Mouse (Mus musculus) heart, embryonic 11.5 days (tissue): ENCODE results near the gene Olfr287. TPM values are rescaled to one million over a fixed set of nuclear protein-coding genes. Genes with fewer than 3 reads are reported as not detected.

Source experiments
- ATAC-seq: fragments of 200-750 bp; cut with Nextera tagmentation; replicated peaks from 2 replicates; pipeline ENCODE4 v1.8.0; 2017; ENCODE audit warnings: moderate library complexity; ENCODE audit not compliant: insufficient number of reproducible peaks, low FRiP score, low TSS enrichment
- H3K27ac ChIP-seq: fragments of 300-500 bp; sonication (generic); 2 replicates; pipeline ENCODE4 v1.5.1; 2014; ENCODE audit warnings: mild to moderate bottlenecking, low read depth, low read length
- H3K27me3 ChIP-seq: fragments of 300-500 bp; sonication (generic); 2 replicates; pipeline ENCODE4 v1.6.1; 2014; ENCODE audit warnings: mild to moderate bottlenecking, low read length, mixed read lengths; ENCODE audit not compliant: control insufficient read depth, insufficient read depth
- H3K36me3 ChIP-seq: fragments of 300-500 bp; sonication (generic); 2 replicates; pipeline ENCODE4 v1.6.1; 2014; ENCODE audit warnings: mild to moderate bottlenecking, low read length, moderate library complexity, mixed read lengths; ENCODE audit not compliant: control insufficient read depth, insufficient read depth
- H3K4me1 ChIP-seq: fragments of 300-500 bp; sonication (generic); 2 replicates; pipeline ENCODE4 v1.6.1; 2014; ENCODE audit warnings: low read length; ENCODE audit not compliant: control insufficient read depth, insufficient read depth
- H3K4me2 ChIP-seq: fragments of 300-500 bp; sonication (generic); 2 replicates; pipeline ENCODE4 v1.6.1; 2014; ENCODE audit warnings: mild to moderate bottlenecking, moderate library complexity
- H3K4me3 ChIP-seq: fragments of 300-500 bp; sonication (generic); 2 replicates; pipeline ENCODE4 v1.5.1; 2014; ENCODE audit warnings: low read depth, low read length
- H3K9ac ChIP-seq: fragments of 300-500 bp; sonication (generic); 2 replicates; pipeline ENCODE4 v1.6.1; 2014; ENCODE audit warnings: mild to moderate bottlenecking, low read depth, low read length, moderate library complexity
- H3K9me3 ChIP-seq: fragments of 300-500 bp; sonication (generic); replicated peaks from 2 replicates; pipeline ENCODE4 v1.6.1; 2016; ENCODE audit warnings: low read length; ENCODE audit not compliant: control insufficient read depth
- WGBS: fragments of 180-500 bp; shearing (Covaris S2); extraction: QIAGEN DNeasy Blood & Tissue Kit; methylation state at CpG from one replicate; pipeline ENCODE4 v1.1.7; 2014; ENCODE audit not compliant: insufficient replicate concordance; 5-methylcytosine and 5-hydroxymethylcytosine counted together
- polyA plus RNA-seq: library from polyadenylated mRNA; unstranded; fragments of >200 nt; fragmentation: Nextera tagmentation; extraction: Ambion mirVana; gene quantifications from 2 replicates; pipeline ENCODE4 v1.2.1, GENCODE M21; 2014

The Olfr287 gene
- polyA plus RNA-seq, 1 experiment from 2014 or later: not detected

DNA sequence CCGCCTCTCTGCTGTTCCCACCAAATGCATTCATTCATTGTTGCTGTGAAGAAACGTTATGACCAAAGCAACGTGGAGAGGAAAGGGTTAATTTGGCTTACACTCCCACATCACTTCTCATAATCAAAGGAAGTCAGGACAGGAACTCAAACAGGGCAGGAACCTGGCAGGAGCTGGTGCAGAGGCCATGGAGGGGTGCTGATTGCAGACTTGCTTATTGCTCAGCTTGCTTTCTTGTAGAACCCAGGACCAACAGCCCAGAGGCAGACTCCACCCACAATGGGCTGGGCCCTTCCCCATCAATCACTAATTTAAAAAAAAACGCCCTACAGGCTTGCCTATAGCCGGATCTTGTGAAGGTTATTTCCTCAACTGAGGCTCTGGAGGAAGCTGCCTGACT is 6.7 kb downstream of the Olfr287 start:
- Histone ChIP-seq H3K4me3 (no peak overlapping the region), H3K9ac (no peak overlapping the region), H3K36me3 (no peaks in the 10 kb centered on the region), H3K4me1 (no peaks in the 10 kb centered on the region), H3K27me3 (no peaks in the 10 kb centered on the region), H3K27ac (no peak overlapping the region), H3K9me3 (no peaks in the 10 kb centered on the region), H3K4me2 (no peak overlapping the region)
- 60% methylated on average over 5 of the region's 5 CpGs for WGBS
- ATAC-seq: no peak

DNA sequence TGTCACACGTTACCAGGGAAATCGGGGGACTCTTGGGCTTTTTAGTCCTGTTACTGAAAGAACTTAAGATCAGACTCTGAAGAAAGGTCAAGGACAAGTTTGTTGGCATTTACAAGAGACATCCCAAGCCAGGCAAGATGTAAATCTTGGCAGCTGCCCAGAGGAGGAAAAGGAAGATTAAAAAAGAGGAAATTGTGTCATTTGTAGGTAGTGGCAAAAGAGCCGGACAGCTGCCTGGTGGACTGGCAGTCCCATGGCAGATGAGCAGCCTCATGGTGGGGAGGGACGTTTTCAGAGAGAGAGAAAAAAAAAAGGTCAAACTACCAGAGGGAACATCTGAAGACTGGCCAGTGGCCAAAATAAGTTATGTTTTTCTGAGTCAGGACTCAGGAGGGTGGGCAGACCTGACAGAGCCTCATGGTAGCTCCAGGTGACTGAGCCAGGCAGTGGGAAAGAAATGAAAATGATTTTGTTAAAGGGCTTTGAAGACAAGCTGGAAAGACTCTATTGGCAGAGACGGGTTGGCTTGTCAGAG is 7.5 kb downstream of the Olfr287 start:
- Histone ChIP-seq H3K9ac (no peak overlapping the region), H3K9me3 (no peaks in the 10 kb centered on the region), H3K4me2 (no peak overlapping the region), H3K4me3 (no peak overlapping the region), H3K27me3 (no peaks in the 10 kb centered on the region), H3K27ac (no peak overlapping the region), H3K36me3 (no peaks in the 10 kb centered on the region), H3K4me1 (no peaks in the 10 kb centered on the region)
- WGBS: 67% methylated on average over 5 of the region's 5 CpGs
- ATAC-seq: no peak

DNA sequence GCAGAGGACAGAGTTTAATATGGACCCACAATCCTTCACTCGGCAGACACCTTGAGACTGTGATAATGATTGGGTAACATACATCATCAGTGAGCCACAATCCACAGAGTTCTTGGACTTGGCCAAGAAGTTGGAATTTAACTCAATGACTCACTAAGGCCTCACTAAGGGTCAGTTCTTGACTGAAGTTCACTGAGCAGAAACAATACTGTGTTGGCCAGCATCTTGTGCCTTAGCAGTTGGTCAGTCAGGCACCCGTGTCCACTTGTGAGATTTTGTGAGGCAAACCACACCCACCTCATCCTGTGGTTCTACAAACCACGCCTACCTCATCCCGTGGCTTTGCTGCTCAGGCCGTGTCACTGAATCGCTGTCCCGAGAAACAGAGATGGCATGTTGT is 11.2 kb downstream of the Olfr287 start:
- Histone ChIP-seq H3K36me3 (no peaks in the 10 kb centered on the region), H3K9me3 (no peaks in the 10 kb centered on the region), H3K4me2 (no peak overlapping the region), H3K4me1 (no peaks in the 10 kb centered on the region), H3K4me3 (no peak overlapping the region), H3K27ac (no peak overlapping the region), H3K9ac (no peak overlapping the region), H3K27me3 (no peaks in the 10 kb centered on the region)
- WGBS: 75% methylated on average over 7 of the region's 7 CpGs
- no peak for ATAC-seq

DNA sequence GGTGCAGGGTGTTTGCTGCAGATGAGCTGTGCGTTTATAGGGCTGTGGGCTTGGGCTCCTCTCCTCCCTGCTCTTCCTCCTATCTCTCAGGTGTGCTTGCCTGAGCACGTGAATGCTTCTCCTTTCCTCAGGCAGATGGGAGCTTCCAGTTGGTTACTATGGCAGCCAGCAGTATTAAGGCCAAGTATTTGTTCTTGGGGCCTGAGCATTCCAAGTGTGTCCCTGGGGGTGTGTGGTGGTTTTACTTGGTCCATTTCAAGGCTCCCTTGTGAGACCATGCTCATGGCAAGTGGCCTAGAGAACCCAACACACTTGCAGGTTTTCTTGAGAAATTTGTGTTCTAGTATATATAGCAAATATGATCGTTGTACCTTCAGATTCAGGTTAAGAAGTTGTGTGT is 25.4 kb downstream of the Olfr287 start, which contains the start of gene Olfr288:
TSS of gene Olfr288 (minus strand) at position 101 of the 400 bp plus-strand sequence.
- WGBS: 57% methylated on average over 3 of the region's 3 CpGs
- no peak for ATAC-seq
- Histone ChIP-seq H3K4me3 (no peak within 1 kb of the TSS), H3K9ac (no peak within 1 kb of the TSS), H3K4me2 (no peak within 1 kb of the TSS), H3K27ac (no peak within 1 kb of the TSS), H3K36me3 (no peaks in the 10 kb centered on the region), H3K4me1 (no peaks in the 10 kb centered on the region), H3K9me3 (no peaks in the 10 kb centered on the region), H3K27me3 (no peaks in the 10 kb centered on the region)

DNA sequence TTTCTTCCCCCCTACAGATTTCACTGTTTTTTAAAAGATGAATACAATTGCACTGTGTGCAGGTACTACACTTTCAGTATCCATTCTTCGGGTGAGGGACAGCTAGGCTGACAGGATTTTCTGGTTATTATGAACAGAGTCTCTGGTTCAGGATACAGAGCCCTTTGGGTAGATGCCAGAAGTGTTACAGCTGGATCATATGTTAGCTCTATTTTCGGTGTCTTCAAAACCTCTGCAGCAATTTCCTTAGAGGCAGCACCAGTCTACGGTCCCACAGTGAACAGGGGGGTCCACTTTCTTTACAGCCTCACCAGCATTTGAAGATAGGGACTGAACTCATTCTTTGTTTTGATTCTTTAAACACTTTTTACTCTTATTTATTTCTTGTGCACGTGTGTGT is 36.4 kb downstream of the Olfr287 start:
- Histone ChIP-seq H3K4me3 (no peak overlapping the region), H3K4me2 (no peak overlapping the region), H3K4me1 (peaks cover 6% of the 10 kb centered on the region; the same call in 1 of the 2 replicates), H3K9ac (no peak overlapping the region), H3K27ac (no peak overlapping the region), H3K9me3 (no peaks in the 10 kb centered on the region), H3K27me3 (no peaks in the 10 kb centered on the region), H3K36me3 (no peaks in the 10 kb centered on the region)
- 66% methylated on average over 4 of the region's 4 CpGs for WGBS
- ATAC-seq: no peak

DNA sequence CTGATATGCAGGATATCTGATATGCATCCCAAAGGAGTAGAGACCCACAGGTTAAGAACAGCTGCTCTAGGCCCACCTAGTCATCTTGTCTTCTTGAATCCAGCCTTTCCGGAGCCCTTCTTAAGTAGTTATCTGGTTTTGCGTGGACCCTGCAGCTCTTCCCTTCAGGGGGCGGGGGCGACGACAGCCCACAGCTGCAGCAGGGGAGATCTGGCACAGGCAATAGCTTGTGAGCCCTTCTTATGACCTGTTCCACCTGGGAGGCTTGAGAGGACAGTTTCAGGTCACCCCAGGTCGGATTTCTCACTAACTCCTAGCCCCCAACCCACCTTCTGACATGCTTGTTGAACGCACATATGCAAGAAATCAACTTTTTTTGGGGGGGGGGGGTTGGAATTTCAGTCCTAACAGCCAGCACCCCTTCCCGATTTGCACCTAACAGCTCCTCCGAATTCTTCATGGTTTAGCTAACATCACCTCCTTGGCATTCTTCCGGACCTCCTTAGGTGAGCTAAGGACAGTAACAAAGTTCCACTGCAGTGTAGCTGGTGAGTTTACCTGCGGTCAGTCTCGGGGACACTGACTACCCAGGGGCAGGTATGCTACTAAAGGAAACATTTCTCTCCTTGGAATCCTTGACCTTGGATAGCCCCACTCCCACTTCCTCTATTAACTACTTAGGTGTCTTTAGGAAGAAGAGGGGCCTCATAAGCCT is 38.8 kb downstream of the Olfr287 start:
- WGBS: 58% methylated on average over 12 of the region's 12 CpGs
- H3K9ac ChIP-seq: no peak overlapping the region
- H3K27me3 ChIP-seq: no peaks in the 10 kb centered on the region

DNA sequence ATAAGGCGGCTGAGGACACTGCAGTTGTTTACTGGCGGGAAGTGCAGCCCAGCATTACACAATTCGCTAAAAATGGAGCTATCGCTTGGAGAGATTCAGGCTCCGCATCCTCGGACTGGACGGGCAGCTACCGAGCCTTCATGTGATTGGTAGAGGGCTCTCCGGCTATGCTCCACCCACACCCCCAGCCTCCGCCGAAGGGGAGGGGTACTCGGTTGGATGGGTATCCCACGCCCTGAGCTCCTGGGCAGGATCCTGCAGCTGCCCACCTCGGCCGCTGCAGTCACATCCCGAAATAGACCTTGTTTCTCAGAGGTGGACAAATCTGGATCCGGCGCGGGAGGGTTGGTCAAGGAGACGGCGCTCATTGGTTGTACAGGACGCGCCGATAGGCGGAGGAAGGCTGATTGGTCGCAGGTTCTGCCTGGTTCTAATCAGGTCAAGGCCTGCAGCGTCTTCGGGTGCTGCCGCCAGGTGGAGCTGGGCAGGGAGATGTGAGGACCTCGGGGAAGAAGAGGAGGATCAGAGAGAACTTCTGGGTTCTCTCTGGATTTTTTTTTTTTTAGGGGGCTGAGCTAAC is 39.6 kb downstream of the Olfr287 start:
- Histone ChIP-seq H3K4me2 (peak overlapping the region; percentile 69), H3K4me1 (peaks cover 6% of the 10 kb centered on the region; the same call in 1 of the 2 replicates), H3K9ac (peak overlapping the region; percentile 34; the same call in 1 of the 2 replicates), H3K9me3 (no peaks in the 10 kb centered on the region), H3K27ac (peak overlapping the region; percentile 75), H3K27me3 (no peaks in the 10 kb centered on the region), H3K36me3 (no peaks in the 10 kb centered on the region), H3K4me3 (peak overlapping the region; percentile 41)
- peak; percentile 95 for ATAC-seq
- under 1% methylated on average over 30 of the region's 30 CpGs for WGBS

More for the DNA sequence above, 38.8 kb downstream of the Olfr287 start:
- Histone ChIP-seq H3K36me3 (no peaks in the 10 kb centered on the region), H3K27ac (no peak overlapping the region), H3K4me3 (no peak overlapping the region), H3K4me2 (peak overlapping the region; percentile 69), H3K9me3 (no peaks in the 10 kb centered on the region), H3K4me1 (peaks cover 6% of the 10 kb centered on the region; the same call in 1 of the 2 replicates)
- no peak for ATAC-seq

DNA sequence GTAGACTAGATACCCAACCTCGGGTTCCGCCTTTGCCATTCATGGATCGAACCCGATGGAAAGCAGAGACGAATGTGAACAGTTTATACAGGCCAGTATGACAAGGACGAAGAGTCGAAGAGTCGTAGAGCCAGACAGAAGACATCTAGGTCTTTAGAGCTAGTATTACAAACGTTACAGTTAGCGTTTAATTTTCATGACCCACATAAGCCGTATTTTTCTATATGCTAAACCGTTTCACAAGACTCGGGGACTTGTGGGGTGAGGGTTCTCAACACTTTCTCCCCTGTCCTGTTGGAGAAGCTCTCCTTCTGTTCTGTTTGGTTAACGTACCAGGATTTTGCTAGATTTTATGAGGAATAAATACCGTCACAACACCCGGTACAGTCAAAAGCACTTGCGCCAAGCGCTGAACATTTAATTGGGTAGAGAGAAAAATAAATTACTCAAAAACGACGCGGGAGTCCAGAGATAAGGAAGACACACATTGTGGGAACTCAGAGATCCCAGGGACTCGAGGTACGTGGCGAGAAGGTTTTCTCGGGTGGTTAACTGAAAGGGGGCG is 40.2 kb downstream of the Olfr287 start:
- peak overlapping the region; percentile 69 for H3K4me2 ChIP-seq
- peak overlapping the region; percentile 75 for H3K27ac ChIP-seq
- H3K9ac ChIP-seq: peak overlapping the region; percentile 34
- peaks cover 6% of the 10 kb centered on the region; the same call in 1 of the 2 replicates for H3K4me1 ChIP-seq
- H3K27me3 ChIP-seq: no peaks in the 10 kb centered on the region
- ATAC-seq: no peak
- H3K4me3 ChIP-seq: peak overlapping the region; percentile 41
- H3K9me3 ChIP-seq: no peaks in the 10 kb centered on the region
- no peaks in the 10 kb centered on the region for H3K36me3 ChIP-seq
- WGBS: 9% methylated on average over 26 of the region's 26 CpGs
